Mouse (Mus musculus) ES-E14 (cell line): ENCODE data around the gene Gm17655. TPM values are rescaled to one million over a fixed set of nuclear protein-coding genes. Genes with fewer than 3 reads are reported as not detected.
"Not testable (repeated sequence)": the region's sequence is repeated elsewhere in the genome, so short reads cannot be mapped to it uniquely, and the experiment has no call there.

ENCODE experiments used
- DNase-seq: peaks from one replicate; pipeline ENCODE4 v3.0.0-alpha.2; 2013; ENCODE audit warnings: low read depth, low spot score
- H3K27ac ChIP-seq: 2 replicates; pipeline ENCODE4 v1.5.1; 2012; ENCODE audit warnings: low read depth, mild to moderate bottlenecking, low read length, moderate library complexity, mixed read lengths; ENCODE audit not compliant: poor library complexity, insufficient read depth, severe bottlenecking
- H3K36me3 ChIP-seq: 2 replicates; pipeline ENCODE4 v1.6.1; 2012; ENCODE audit warnings: mild to moderate bottlenecking, low read length, moderate library complexity, mixed read lengths; ENCODE audit not compliant: control insufficient read depth, poor library complexity, insufficient read depth, severe bottlenecking
- H3K4me1 ChIP-seq, 2 experiments: fragments of 150-350 bp in 1 of 2; sonication (generic) in 1 of 2; 2 replicates each; pipeline ENCODE4 v1.6.1; 2012; ENCODE audit warnings: low read length in 2 of 2, mild to moderate bottlenecking in 1 of 2, mixed read lengths in 1 of 2; ENCODE audit not compliant: control insufficient read depth in 2 of 2, insufficient read depth in 2 of 2, poor library complexity in 1 of 2
- H3K4me3 ChIP-seq, 2 experiments: fragments of 150-350 bp in 1 of 2; sonication (generic) in 1 of 2; 2 replicates each; pipeline ENCODE4 v1.5.1; 2012; ENCODE audit warnings: low read length in 2 of 2, low read depth in 1 of 2, mild to moderate bottlenecking in 1 of 2, mixed read lengths in 1 of 2; ENCODE audit not compliant: insufficient read depth in 1 of 2, poor library complexity in 1 of 2, severe bottlenecking in 1 of 2
- H3K9ac ChIP-seq: 2 replicates; pipeline ENCODE4 v1.6.1; 2012; ENCODE audit warnings: low read depth, mild to moderate bottlenecking, low read length, mixed read lengths; ENCODE audit not compliant: poor library complexity, insufficient read depth, severe bottlenecking
- H3K9me3 ChIP-seq: fragments of 150-350 bp; sonication (generic); 2 replicates; pipeline ENCODE4 v1.6.1; 2012; ENCODE audit warnings: low read depth, mild to moderate bottlenecking, low read length; ENCODE audit not compliant: control insufficient read depth, insufficient read depth
- CHD2 ChIP-seq: IDR thresholded peaks from 2 replicates; pipeline ENCODE4 v1.6.1; 2014; ENCODE audit warnings: mild to moderate bottlenecking, low read depth, low read length, inconsistent platforms
- HCFC1 ChIP-seq: IDR thresholded peaks from 2 replicates; pipeline ENCODE4 v1.6.1; 2012; ENCODE audit warnings: low read length, inconsistent platforms, borderline replicate concordance; ENCODE audit not compliant: insufficient read depth
- MAFK ChIP-seq: IDR thresholded peaks from 2 replicates; pipeline ENCODE4 v1.6.1; 2014; ENCODE audit warnings: mild to moderate bottlenecking, low read depth, low read length, inconsistent platforms; ENCODE audit not compliant: insufficient read depth
- ZC3H11A ChIP-seq: IDR thresholded peaks from 2 replicates; pipeline ENCODE4 v1.6.1; 2012; ENCODE audit warnings: low read depth, mild to moderate bottlenecking, inconsistent platforms, low read length, borderline replicate concordance
- ZNF384 ChIP-seq: IDR thresholded peaks from 2 replicates; pipeline ENCODE4 v1.6.1; 2012; ENCODE audit warnings: low read depth, low read length, inconsistent platforms
- in situ Hi-C, 2 experiments: fragments of 600-800 bp; cut with MboI; formaldehyde crosslinking; loops; one replicate each; pipeline ENCODE4 v1.15.1; 2025; ENCODE audit warnings: low sequenced_read_pairs in 2 of 2, inconsistent platforms in 1 of 2; ENCODE audit not compliant: unreplicated experiment in 2 of 2
- total RNA-seq: library from RNA; depleted of rRNA; stranded (reverse); fragments of 300-350 nt; gene quantifications from 2 replicates; pipeline ENCODE4 v1.2.3, GENCODE M21; 2012; rRNA removed

Gm17655 gene
- total RNA-seq, 1 experiment: 8.6 TPM

DNA sequence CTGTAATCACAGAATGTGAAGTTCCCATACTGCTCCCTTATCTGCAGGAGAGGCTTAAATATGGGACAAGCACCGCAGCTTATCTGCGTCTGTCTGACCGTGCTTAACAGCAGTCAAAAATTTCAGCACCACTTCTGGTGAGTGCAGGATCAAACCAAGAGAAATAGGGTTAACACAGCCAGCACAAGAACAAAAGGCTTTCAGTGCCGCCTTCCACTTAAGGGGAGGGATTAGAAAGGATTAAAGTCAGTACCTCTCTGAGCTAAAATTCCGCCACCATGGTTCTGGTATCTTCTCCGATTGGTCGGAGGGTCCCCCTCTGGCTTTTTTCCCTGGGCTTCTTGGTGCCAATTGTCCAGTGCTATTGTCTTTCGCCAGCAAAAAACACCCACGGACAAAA lies 49.0 kb downstream of the Gm17655 start:
- Histone ChIP-seq H3K9me3 (no peaks in the 10 kb centered on the region; the same call in 1 of the 2 replicates), H3K4me1 (no peaks in the 10 kb centered on the region), H3K4me3 (no peak overlapping the region), H3K36me3 (no peaks in the 10 kb centered on the region), H3K9ac (no peak overlapping the region), H3K27ac (no peak overlapping the region)
- TF ChIP-seq CHD2: no peak
- no peak for TF ChIP-seq ZC3H11A
- TF ChIP-seq MAFK: no peak
- no peak for TF ChIP-seq ZNF384
- TF ChIP-seq HCFC1: no peak
- in situ Hi-C loops: loop anchor here in 1 of 2 experiments (10.0 kb wide), 1 partner anchor 428 kb away; no protein-coding TSS in a partner anchor
- DNase-seq: no peak

DNA sequence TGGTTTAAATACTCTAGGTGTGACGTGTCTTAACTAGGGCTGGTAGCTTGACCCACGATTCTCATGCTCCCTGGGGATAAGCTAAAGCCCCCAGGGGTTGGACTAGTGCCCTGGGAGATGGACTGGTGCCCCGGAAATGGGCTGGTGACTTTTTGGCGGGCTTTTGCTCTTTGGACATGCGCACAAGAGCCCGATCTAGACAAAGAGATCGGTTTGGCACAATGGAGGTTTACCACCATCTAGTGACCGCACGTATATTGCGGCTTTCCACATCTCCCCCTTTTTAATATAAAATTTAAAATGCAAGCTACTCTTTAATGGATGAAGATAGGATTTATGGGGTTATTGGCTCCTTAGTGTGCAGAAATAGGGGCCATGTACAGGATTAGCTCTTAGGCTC lies 56.5 kb downstream of the Gm17655 start:
- H3K27ac ChIP-seq, H3K4me3 ChIP-seq, in situ Hi-C loops, H3K36me3 ChIP-seq, H3K9ac ChIP-seq, H3K4me1 ChIP-seq, DNase-seq, H3K9me3 ChIP-seq: not testable (repeated sequence)

Other genes starting within 250 kb of the Gm17655 start
- 11.3 and 11.8 TPM in 2 replicates for gene Gm15446, start 149.1 kb downstream of the Gm17655 start, total RNA-seq
- 21.5 and 29.2 TPM in 2 replicates for gene Zfp932, start 76.0 kb downstream of the Gm17655 start, total RNA-seq
- gene Gm35315, start 21.9 kb upstream of the Gm17655 start, total RNA-seq: 11.4 and 13.7 TPM in 2 replicates
- gene Plcxd1, start 27.5 kb upstream of the Gm17655 start, total RNA-seq: 18.3 and 39.9 TPM in 2 replicates
- gene Gtpbp6, start 35.7 kb upstream of the Gm17655 start, total RNA-seq: 116 and 226 TPM in 2 replicates
- gene Zfp605, start 37.6 kb upstream of the Gm17655 start, total RNA-seq: 7.8 and 8.9 TPM in 2 replicates
- gene Chfr, start 63.3 kb upstream of the Gm17655 start, total RNA-seq: 32.7 and 40.2 TPM in 2 replicates
- 20.8 and 24.3 TPM in 2 replicates for gene Golga3, start 104.2 kb upstream of the Gm17655 start, total RNA-seq
- gene Ankle2, start 158.5 kb upstream of the Gm17655 start, total RNA-seq: 83.3 and 134 TPM in 2 replicates
- gene Pgam5, start 197.4 kb upstream of the Gm17655 start, total RNA-seq: 55.4 and 65.6 TPM in 2 replicates
- 11.7 and 16.9 TPM in 2 replicates for gene Pxmp2, start 213.7 kb upstream of the Gm17655 start, total RNA-seq
- 77.7 and 96.1 TPM in 2 replicates for gene Pole, start 213.8 kb upstream of the Gm17655 start, total RNA-seq